Mouse (Mus musculus) liver, embryonic 16.5 days (tissue): ENCODE results near the gene Ttll12. TPM values are rescaled to one million over a fixed set of nuclear protein-coding genes. Genes with fewer than 3 reads are reported as not detected.
A peak's percentile ranks its signal among the peaks of the same experiment; 100 is the strongest.

ENCODE experiments used
- ATAC-seq: fragments of 200-750 bp; cut with Nextera tagmentation; 2 replicates; pipeline ENCODE4 v1.8.0; 2017; ENCODE audit warnings: low read depth, mild to moderate bottlenecking, moderate number of reproducible peaks, moderate library complexity
- H3K27ac ChIP-seq: fragments of 300-500 bp; sonication (generic); 2 replicates; pipeline ENCODE4 v1.5.1; 2014; ENCODE audit warnings: mild to moderate bottlenecking, low read length
- H3K27me3 ChIP-seq: fragments of 300-500 bp; sonication (generic); 2 replicates; pipeline ENCODE4 v1.6.1; 2014; ENCODE audit warnings: low read depth, low read length, mixed read lengths; ENCODE audit not compliant: control insufficient read depth, insufficient read depth
- H3K36me3 ChIP-seq: fragments of 300-500 bp; sonication (generic); 2 replicates; pipeline ENCODE4 v1.6.1; 2014; ENCODE audit warnings: mild to moderate bottlenecking; ENCODE audit not compliant: control insufficient read depth, insufficient read depth
- H3K4me1 ChIP-seq: fragments of 300-500 bp; sonication (generic); 2 replicates; pipeline ENCODE4 v1.6.1; 2014; ENCODE audit warnings: low read depth, low read length, mixed read lengths; ENCODE audit not compliant: control insufficient read depth
- H3K4me2 ChIP-seq: fragments of 300-500 bp; sonication (generic); 2 replicates; pipeline ENCODE4 v1.6.1; 2014; ENCODE audit warnings: low read depth, low read length, mixed read lengths
- H3K4me3 ChIP-seq: fragments of 300-500 bp; sonication (generic); 2 replicates; pipeline ENCODE4 v1.5.1; 2014; ENCODE audit warnings: low read depth, mild to moderate bottlenecking, low read length
- H3K9ac ChIP-seq: fragments of 300-500 bp; sonication (generic); 2 replicates; pipeline ENCODE4 v1.6.1; 2014; ENCODE audit warnings: low read depth, low read length
- H3K9me3 ChIP-seq: fragments of 300-500 bp; sonication (generic); replicated peaks from 2 replicates; pipeline ENCODE4 v1.6.1; 2016; ENCODE audit warnings: low read length; ENCODE audit not compliant: control insufficient read depth
- WGBS: fragments of 180-500 bp; shearing (Covaris S2); extraction: QIAGEN DNeasy Blood & Tissue Kit; methylation state at CpG from one replicate; pipeline ENCODE4 v1.1.7; 2014; ENCODE audit not compliant: insufficient replicate concordance; 5-methylcytosine and 5-hydroxymethylcytosine counted together
- polyA plus RNA-seq: library from polyadenylated mRNA; unstranded; fragments of >200 nt; fragmentation: Nextera tagmentation; extraction: Ambion mirVana; gene quantifications from 2 replicates; pipeline ENCODE4 v1.2.1, GENCODE M21; 2015

The Ttll12 gene
- polyA plus RNA-seq, 1 experiment from 2014 or later = 33.2 TPM

- Histone ChIP-seq H3K4me2 (peak overlapping the region; percentile 83), H3K9ac (peak overlapping the region; percentile 86), H3K9me3 (no peaks in the 10 kb centered on the region), H3K36me3 (no peaks in the 10 kb centered on the region), H3K27ac (peak overlapping the region; percentile 95), H3K27me3 (no peaks in the 10 kb centered on the region), H3K4me3 (peak overlapping the region; percentile 77), H3K4me1 (peaks cover 35% of the 10 kb centered on the region)
- 28% methylated on average over 15 of the region's 15 CpGs for WGBS
- ATAC-seq = peak; percentile 44
Measured at GRCm38 (mm10) chr15:83562626-83563270, 32.2 kb downstream of the Ttll12 start.

GRCm38 (mm10) chr15:83560941-83561477 lies 33.9 kb downstream of the Ttll12 start:
- no peak overlapping the region for H3K9ac ChIP-seq
- H3K9me3 ChIP-seq = no peaks in the 10 kb centered on the region
- no peaks in the 10 kb centered on the region for H3K27me3 ChIP-seq
- H3K27ac ChIP-seq = peak overlapping the region; percentile 15; the same call in 1 of the 2 replicates
- H3K36me3 ChIP-seq = no peaks in the 10 kb centered on the region
- no peak for ATAC-seq
- no peak overlapping the region for H3K4me3 ChIP-seq
- no peak overlapping the region for H3K4me2 ChIP-seq
- WGBS = 22% methylated on average over 5 of the region's 5 CpGs
- H3K4me1 ChIP-seq = peaks cover 30% of the 10 kb centered on the region

- Histone ChIP-seq H3K4me3 (peak overlapping the region; percentile 90), H3K27me3 (no peaks in the 10 kb centered on the region), H3K4me2 (peak overlapping the region; percentile 94), H3K36me3 (no peaks in the 10 kb centered on the region), H3K9me3 (no peaks in the 10 kb centered on the region), H3K4me1 (peaks cover 7% of the 10 kb centered on the region), H3K9ac (peak overlapping the region; percentile 93), H3K27ac (peak overlapping the region; percentile 87)
- WGBS = under 1% methylated on average over 72 of the region's 74 CpGs
- ATAC-seq = peak; percentile 89
Measured at GRCm38 (mm10) chr15:83555161-83555974, 39.6 kb downstream of the Ttll12 start.

- H3K4me2 ChIP-seq = no peak overlapping the region
- H3K4me1 ChIP-seq = peaks cover 7% of the 10 kb centered on the region
- no peaks in the 10 kb centered on the region for H3K9me3 ChIP-seq
- H3K36me3 ChIP-seq = no peaks in the 10 kb centered on the region; the same call in 1 of the 2 replicates
- no peak overlapping the region for H3K4me3 ChIP-seq
- no peak overlapping the region for H3K27ac ChIP-seq
- H3K9ac ChIP-seq = no peak overlapping the region
- H3K27me3 ChIP-seq = no peaks in the 10 kb centered on the region
- ATAC-seq = no peak
Measured at GRCm38 (mm10) chr15:83553831-83554230, 41.1 kb downstream of the Ttll12 start.

GRCm38 (mm10) chr15:83550137-83550536 lies 44.8 kb downstream of the Ttll12 start:
- H3K27ac ChIP-seq = no peak overlapping the region

GRCm38 (mm10) chr15:83547144-83547543 lies 47.8 kb downstream of the Ttll12 start:
- 84% methylated on average over 8 of the region's 8 CpGs for WGBS
- H3K4me2 ChIP-seq = no peak overlapping the region
- H3K4me3 ChIP-seq = no peak overlapping the region
- no peaks in the 10 kb centered on the region for H3K4me1 ChIP-seq
- no peaks in the 10 kb centered on the region for H3K9me3 ChIP-seq
- no peak overlapping the region for H3K9ac ChIP-seq
- no peaks in the 10 kb centered on the region for H3K27me3 ChIP-seq
- no peak for ATAC-seq
- H3K27ac ChIP-seq = no peak overlapping the region
- H3K36me3 ChIP-seq = peaks cover 10% of the 10 kb centered on the region

More at GRCm38 (mm10) chr15:83550137-83550536, 44.8 kb downstream of the Ttll12 start:
- H3K4me1 ChIP-seq = peaks cover 5% of the 10 kb centered on the region
- peaks cover 10% of the 10 kb centered on the region for H3K36me3 ChIP-seq
- H3K9me3 ChIP-seq = no peaks in the 10 kb centered on the region
- no peaks in the 10 kb centered on the region for H3K27me3 ChIP-seq
- no peak overlapping the region for H3K9ac ChIP-seq
- no peak overlapping the region for H3K4me2 ChIP-seq
- no peak overlapping the region for H3K4me3 ChIP-seq
- no peak for ATAC-seq
- WGBS = 79% methylated on average over 2 of the region's 2 CpGs

- peaks cover 10% of the 10 kb centered on the region for H3K36me3 ChIP-seq
- ATAC-seq = no peak
- no peak overlapping the region for H3K27ac ChIP-seq
- no peak overlapping the region for H3K4me3 ChIP-seq
- no peaks in the 10 kb centered on the region for H3K4me1 ChIP-seq
- H3K9me3 ChIP-seq = no peaks in the 10 kb centered on the region
- no peak overlapping the region for H3K9ac ChIP-seq
- 75% methylated on average over 7 of the region's 7 CpGs for WGBS
- H3K27me3 ChIP-seq = no peaks in the 10 kb centered on the region
- no peak overlapping the region for H3K4me2 ChIP-seq
Measured at GRCm38 (mm10) chr15:83546029-83546428, 48.9 kb downstream of the Ttll12 start.

GRCm38 (mm10) chr15:83541647-83542287 lies 53.2 kb downstream of the Ttll12 start:
- Histone ChIP-seq H3K9me3 (no peaks in the 10 kb centered on the region), H3K4me2 (no peak overlapping the region), H3K4me1 (no peaks in the 10 kb centered on the region), H3K27ac (no peak overlapping the region), H3K36me3 (peaks cover 2% of the 10 kb centered on the region; the same call in 1 of the 2 replicates), H3K9ac (no peak overlapping the region), H3K27me3 (no peaks in the 10 kb centered on the region), H3K4me3 (no peak overlapping the region)
- no peak for ATAC-seq
- WGBS = 62% methylated on average over 9 of the region's 9 CpGs
